Mouse (Mus musculus) heart, embryonic 15.5 days (tissue): ENCODE results near the gene Axdnd1. TPM values are rescaled to one million over a fixed set of nuclear protein-coding genes. Genes with fewer than 3 reads are reported as not detected.
"Not testable (repeated sequence)": the region's sequence is repeated elsewhere in the genome, so short reads cannot be mapped to it uniquely, and the experiment has no call there.

Source experiments
- ATAC-seq: fragments of 200-750 bp; cut with Nextera tagmentation; replicated peaks from 2 replicates; pipeline ENCODE4 v1.8.0; 2017; ENCODE audit warnings: low read depth, moderate TSS enrichment; ENCODE audit not compliant: insufficient number of reproducible peaks, insufficient read depth, low FRiP score
- H3K27ac ChIP-seq: fragments of 300-500 bp; sonication (generic); 2 replicates; pipeline ENCODE4 v1.5.1; 2015; ENCODE audit warnings: mild to moderate bottlenecking, inconsistent platforms
- H3K27me3 ChIP-seq: fragments of 300-500 bp; sonication (generic); 2 replicates; pipeline ENCODE4 v1.6.1; 2015; ENCODE audit warnings: inconsistent platforms
- H3K36me3 ChIP-seq: fragments of 300-500 bp; sonication (generic); 2 replicates; pipeline ENCODE4 v1.6.1; 2015; ENCODE audit warnings: mild to moderate bottlenecking, inconsistent platforms
- H3K4me1 ChIP-seq: fragments of 300-500 bp; sonication (generic); replicated peaks from 2 replicates; pipeline ENCODE4 v1.6.1; 2015; ENCODE audit warnings: inconsistent platforms
- H3K4me2 ChIP-seq: fragments of 300-500 bp; sonication (generic); 2 replicates; pipeline ENCODE4 v1.6.1; 2015; ENCODE audit warnings: inconsistent platforms, mild to moderate bottlenecking, moderate library complexity
- H3K4me3 ChIP-seq: fragments of 300-500 bp; sonication (generic); 2 replicates; pipeline ENCODE4 v1.5.1; 2015; ENCODE audit warnings: mild to moderate bottlenecking, inconsistent platforms
- H3K9ac ChIP-seq: fragments of 300-500 bp; sonication (generic); 2 replicates; pipeline ENCODE4 v1.6.1; 2015; ENCODE audit warnings: mild to moderate bottlenecking, inconsistent platforms
- H3K9me3 ChIP-seq: fragments of 300-500 bp; sonication (generic); replicated peaks from 2 replicates; pipeline ENCODE4 v1.6.1; 2016; ENCODE audit warnings: inconsistent platforms
- WGBS: fragments of 180-500 bp; shearing (Covaris S2); methylation state at CpG from one replicate; pipeline ENCODE4 v1.1.7; 2015; ENCODE audit warnings: mixed read lengths; 5-methylcytosine and 5-hydroxymethylcytosine counted together
- polyA plus RNA-seq: library from polyadenylated mRNA; unstranded; fragments of >200 nt; fragmentation: Nextera tagmentation; extraction: Ambion mirVana; gene quantifications from 2 replicates; pipeline ENCODE4 v1.2.1, GENCODE M21; 2015

Gene Axdnd1
- polyA plus RNA-seq, 1 experiment from 2014 or later: 0.24 TPM

DNA sequence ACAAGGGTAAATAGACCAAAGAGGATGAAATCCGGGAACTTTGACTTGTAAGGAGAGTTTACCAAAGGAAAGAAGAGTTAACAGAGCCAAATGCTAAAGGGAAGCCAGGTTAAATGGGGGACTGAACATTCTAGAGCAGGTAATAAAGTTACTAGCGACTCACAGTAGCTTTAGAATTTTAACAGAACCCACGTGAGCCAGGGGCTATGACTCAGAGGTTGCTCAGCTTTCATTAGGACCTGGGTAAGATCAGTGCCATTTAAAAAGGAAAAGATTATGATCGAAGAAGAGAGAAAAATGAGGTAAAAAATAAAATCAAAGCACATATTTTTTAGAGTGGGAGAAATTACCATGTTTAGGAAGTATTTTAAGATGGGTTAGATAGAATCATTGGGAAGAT lies 80.1 kb downstream of the Axdnd1 start:
- no peaks in the 10 kb centered on the region for H3K4me1 ChIP-seq
- no peak overlapping the region for H3K27ac ChIP-seq
- ATAC-seq: no peak
- WGBS: 63% methylated on average over 4 of the region's 4 CpGs
- no peaks in the 10 kb centered on the region for H3K9me3 ChIP-seq
- H3K27me3 ChIP-seq: no peaks in the 10 kb centered on the region
- no peak overlapping the region for H3K9ac ChIP-seq
- no peak overlapping the region for H3K4me3 ChIP-seq
- H3K4me2 ChIP-seq: no peak overlapping the region
- H3K36me3 ChIP-seq: no peaks in the 10 kb centered on the region

DNA sequence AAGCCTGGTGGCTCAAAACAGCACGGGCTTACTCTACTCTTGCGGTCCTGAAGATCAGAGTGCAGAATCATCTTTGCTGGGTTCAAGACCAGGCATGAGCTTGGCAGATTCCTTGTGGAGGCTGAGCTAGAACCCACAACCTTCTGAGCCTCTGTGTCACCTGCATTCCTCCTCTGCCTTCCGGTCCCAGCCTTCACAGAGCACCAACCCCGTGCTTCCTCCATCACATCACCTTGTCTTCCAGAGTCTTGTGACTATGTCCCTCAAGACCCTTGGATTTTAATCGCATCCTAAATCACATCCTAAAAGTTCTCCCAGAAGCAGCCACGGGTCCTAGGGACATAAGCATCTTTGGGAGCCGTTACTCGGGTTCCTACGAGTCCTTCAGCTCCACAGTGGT lies 97.8 kb downstream of the Axdnd1 start:
- Histone ChIP-seq H3K27me3 (no peaks in the 10 kb centered on the region), H3K4me3 (no peak overlapping the region), H3K9ac (no peak overlapping the region), H3K4me1 (no peaks in the 10 kb centered on the region), H3K27ac (no peak overlapping the region), H3K4me2 (no peak overlapping the region), H3K9me3 (no peaks in the 10 kb centered on the region), H3K36me3 (no peaks in the 10 kb centered on the region)
- no peak for ATAC-seq
- 78% methylated on average over 9 of the region's 9 CpGs for WGBS

DNA sequence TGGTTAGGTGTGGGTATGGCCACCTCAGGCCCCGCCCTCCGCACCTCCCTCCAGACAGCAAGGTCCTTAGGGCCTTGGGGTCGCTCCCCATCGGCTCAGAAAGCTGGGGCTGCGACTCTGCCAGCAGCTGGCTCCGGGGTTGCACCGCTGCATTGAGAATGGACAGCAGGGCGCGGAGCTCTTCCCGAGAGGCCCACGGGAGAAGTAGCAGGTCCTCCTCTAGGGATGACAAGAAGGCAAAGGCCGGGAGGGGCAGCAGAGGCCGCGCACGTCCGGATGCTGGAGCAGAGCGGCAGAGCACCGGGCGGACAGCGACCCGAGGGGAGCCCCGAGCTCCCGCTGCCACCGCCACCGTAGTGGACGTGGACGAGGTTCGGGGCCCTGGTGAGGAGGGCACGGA lies 110.3 kb downstream of the Axdnd1 start, which contains the start of gene Nphs2:
Nphs2 (plus strand) TSS at position 98 of the 400 bp plus-strand sequence.
- H3K4me2 ChIP-seq: peak within 1 kb of the TSS; percentile 55
- H3K27me3 ChIP-seq: peaks cover 36% of the 10 kb centered on the region
- WGBS: 5% methylated on average over 29 of the region's 29 CpGs
- no peaks in the 10 kb centered on the region for H3K36me3 ChIP-seq
- no peak within 1 kb of the TSS for H3K27ac ChIP-seq
- no peak within 1 kb of the TSS for H3K9ac ChIP-seq
- no peak for ATAC-seq
- H3K9me3 ChIP-seq: no peaks in the 10 kb centered on the region
- peaks cover 5% of the 10 kb centered on the region for H3K4me1 ChIP-seq
- H3K4me3 ChIP-seq: peak within 1 kb of the TSS; percentile 26

DNA sequence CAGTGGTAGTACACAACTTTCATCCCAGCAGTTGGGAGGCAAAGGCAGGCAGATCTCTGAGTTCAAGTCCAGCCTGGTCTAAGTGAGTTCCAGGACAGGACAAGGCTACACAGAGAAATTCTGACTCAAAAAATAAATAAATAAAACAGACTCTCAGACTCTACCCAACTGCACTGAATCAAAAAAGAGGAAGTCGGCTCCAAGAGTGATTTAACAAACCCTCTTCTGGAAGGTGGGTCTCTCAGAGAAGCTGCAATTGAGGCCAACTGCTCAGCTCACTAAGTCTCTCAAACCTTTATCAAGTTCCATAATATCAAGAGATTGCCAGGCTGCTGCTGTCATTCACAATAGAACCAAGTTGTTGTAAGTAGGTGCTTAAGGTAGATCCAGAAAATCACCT lies 112.4 kb downstream of the Axdnd1 start:
- Histone ChIP-seq H3K27ac (no peak overlapping the region), H3K4me3 (no peak overlapping the region), H3K9me3 (no peaks in the 10 kb centered on the region), H3K4me2 (no peak overlapping the region), H3K9ac (no peak overlapping the region), H3K36me3 (no peaks in the 10 kb centered on the region), H3K27me3 (peaks cover 54% of the 10 kb centered on the region), H3K4me1 (peaks cover 7% of the 10 kb centered on the region)
- ATAC-seq: no peak
- 58% methylated on average over 1 of the region's 1 CpGs for WGBS

DNA sequence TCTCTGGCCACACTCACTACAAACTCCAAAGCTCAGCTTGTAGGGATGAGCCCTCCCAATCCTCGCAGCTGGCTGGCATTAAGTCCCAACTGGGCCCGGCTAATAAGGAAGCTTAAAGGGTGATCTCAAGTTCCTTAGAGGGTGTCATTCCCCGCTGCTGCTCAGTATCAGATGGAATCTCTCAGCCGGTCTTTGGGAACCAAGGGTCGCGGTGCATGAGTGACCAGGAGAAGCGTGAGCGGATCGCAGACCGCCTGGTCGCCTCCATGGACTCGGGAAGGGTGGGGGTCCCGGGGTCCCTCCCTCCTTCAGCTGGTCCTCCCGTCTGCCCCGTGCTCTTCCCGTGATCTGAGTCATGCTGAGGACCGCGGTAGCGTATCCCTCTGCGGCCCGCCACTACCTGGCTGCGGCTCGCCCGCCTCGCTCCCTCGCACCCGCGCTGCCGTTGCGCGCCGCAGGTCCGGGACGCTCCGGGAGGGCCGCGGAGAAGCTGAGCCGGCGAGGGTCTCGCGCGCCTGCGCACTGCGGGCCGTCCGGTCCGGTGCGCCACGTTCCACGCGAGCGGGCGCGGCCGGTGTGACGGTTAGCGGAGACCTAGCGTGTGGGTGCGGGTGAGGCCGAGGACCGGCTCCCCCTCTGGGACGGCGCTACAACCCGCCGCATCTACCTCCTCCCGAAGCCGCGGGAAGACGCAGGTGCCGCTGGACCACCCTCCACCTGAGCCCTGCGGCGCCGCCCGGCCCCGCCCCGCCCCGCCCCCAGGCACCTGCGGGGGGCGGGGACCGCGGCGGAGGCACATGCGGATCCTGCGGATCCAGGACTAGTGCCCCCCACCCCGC lies 117.8 kb downstream of the Axdnd1 start, which contains the start of gene Tdrd5:
Tdrd5 (minus strand) TSS at position 754 of the 839 bp plus-strand sequence.
- peaks cover 50% of the 10 kb centered on the region for H3K27me3 ChIP-seq
- no peak within 1 kb of the TSS for H3K27ac ChIP-seq
- ATAC-seq: no peak
- H3K4me3 ChIP-seq: peak within 1 kb of the TSS; percentile 67
- H3K9ac ChIP-seq: peak within 1 kb of the TSS; percentile 40
- H3K4me2 ChIP-seq: peak within 1 kb of the TSS; percentile 99
- WGBS: under 1% methylated on average over 85 of the region's 85 CpGs
- peaks cover 11% of the 10 kb centered on the region for H3K4me1 ChIP-seq
- no peaks in the 10 kb centered on the region for H3K9me3 ChIP-seq
- no peaks in the 10 kb centered on the region for H3K36me3 ChIP-seq

DNA sequence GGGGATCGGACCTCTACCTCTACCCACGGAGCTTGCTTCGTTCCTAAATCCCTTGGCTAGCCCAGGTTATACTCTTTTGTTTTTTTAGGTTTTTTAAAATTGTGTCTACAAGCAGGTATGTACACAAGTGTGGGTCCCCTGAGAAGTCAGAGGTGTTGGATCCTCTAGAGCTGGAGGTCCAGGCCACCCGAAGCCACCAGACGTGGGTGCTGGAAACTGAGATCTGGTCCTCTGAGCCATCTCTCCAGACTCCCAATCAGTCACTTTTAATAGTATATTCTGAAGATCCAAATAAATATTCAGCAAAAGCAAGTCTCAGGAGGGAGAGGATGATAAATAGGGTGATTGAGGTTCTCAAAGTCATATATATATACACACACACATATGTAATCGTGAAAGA lies 130.9 kb downstream of the Axdnd1 start:
- Histone ChIP-seq H3K9ac (no peak overlapping the region), H3K27me3 (no peaks in the 10 kb centered on the region), H3K4me3 (no peak overlapping the region), H3K4me1 (no peaks in the 10 kb centered on the region), H3K9me3 (no peaks in the 10 kb centered on the region), H3K4me2 (no peak overlapping the region), H3K36me3 (no peaks in the 10 kb centered on the region), H3K27ac (no peak overlapping the region)
- WGBS: 91% methylated on average over 6 of the region's 6 CpGs
- ATAC-seq: no peak

DNA sequence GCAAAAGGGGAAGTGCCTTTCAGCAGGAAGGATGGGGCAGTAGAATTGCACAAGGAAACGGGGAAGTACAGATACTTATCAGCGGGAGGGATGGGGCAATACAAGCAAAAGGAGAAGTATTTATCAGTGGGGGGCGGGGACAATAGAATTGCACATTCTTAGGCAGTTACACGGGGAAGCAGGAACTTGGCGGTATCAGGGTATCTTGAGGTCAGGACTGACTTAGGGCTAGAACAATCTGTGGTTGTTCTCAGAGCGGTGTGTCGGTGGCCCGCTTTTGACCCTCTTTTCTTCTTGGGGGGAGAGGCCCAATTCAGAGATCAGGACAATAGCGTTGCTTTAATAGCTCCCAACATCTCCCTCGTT lies 131.8 kb downstream of the Axdnd1 start:
- H3K36me3 ChIP-seq, H3K27ac ChIP-seq, H3K9me3 ChIP-seq, H3K27me3 ChIP-seq, H3K9ac ChIP-seq, ATAC-seq, H3K4me3 ChIP-seq, H3K4me2 ChIP-seq, H3K4me1 ChIP-seq: not testable (repeated sequence)
- 53% methylated on average over 10 of the region's 10 CpGs for WGBS

DNA sequence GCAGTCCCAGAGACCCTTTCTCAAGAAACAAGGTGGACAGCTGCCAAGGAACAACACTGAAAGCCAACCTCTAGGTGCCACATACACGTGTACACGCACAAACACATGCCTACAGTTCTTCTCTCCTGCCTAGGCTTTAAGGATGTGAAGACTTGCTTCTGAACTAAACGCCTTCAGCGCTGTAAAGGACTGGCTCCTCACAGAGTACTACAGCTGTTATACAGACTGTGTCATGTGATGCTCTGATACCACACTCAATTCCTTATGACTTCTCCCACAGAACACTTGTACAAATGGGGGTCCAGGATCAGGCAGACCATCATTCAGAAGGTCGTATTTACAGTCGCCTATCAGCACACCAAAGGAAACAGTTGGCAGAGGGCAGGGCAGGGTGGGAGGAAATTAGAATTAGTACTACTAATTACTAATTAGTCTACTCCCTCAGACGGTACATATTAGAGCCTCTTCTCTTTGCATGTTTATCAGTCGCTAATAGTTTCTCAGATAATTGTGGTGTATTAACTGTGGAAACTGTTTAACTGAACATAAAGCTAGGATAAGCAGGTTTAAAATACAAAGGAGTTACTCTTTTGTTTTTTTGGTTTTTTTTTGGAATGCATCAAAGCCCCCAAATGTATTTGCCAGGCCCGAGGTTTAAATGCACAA lies 132.3 kb downstream of the Axdnd1 start:
- no peak overlapping the region for H3K9ac ChIP-seq
- no peak overlapping the region for H3K4me3 ChIP-seq
- H3K27me3 ChIP-seq: no peaks in the 10 kb centered on the region
- 74% methylated on average over 9 of the region's 9 CpGs for WGBS
- H3K4me2 ChIP-seq: no peak overlapping the region
- H3K4me1 ChIP-seq: 0 out of 2 replicates have a peak, but pooled peaks cover under 1% of the 10 kb centered on the region
- no peaks in the 10 kb centered on the region for H3K9me3 ChIP-seq
- no peak for ATAC-seq
- no peak overlapping the region for H3K27ac ChIP-seq
- H3K36me3 ChIP-seq: no peaks in the 10 kb centered on the region

DNA sequence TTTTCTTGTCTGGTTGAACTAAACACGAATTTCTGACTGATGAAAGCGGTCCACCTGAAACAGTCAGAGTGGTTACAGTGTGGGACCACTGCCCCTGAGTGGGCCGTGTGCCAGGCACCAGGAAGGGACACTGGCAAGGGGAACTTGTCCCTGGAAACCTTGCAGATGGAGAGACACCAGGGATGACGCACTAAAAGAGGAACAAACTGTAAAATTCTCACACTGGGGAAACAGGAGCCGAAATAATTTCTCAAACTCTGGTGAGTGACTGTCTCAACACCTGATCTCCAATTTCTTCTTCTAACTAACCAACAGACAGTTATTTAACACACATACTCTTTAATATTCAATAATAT lies 135.4 kb downstream of the Axdnd1 start:
- no peak overlapping the region for H3K9ac ChIP-seq
- no peak overlapping the region for H3K4me3 ChIP-seq
- H3K36me3 ChIP-seq: no peaks in the 10 kb centered on the region
- ATAC-seq: no peak
- H3K27ac ChIP-seq: no peak overlapping the region
- H3K9me3 ChIP-seq: no peaks in the 10 kb centered on the region
- H3K4me1 ChIP-seq: 0 out of 2 replicates have a peak, but pooled peaks cover 3% of the 10 kb centered on the region
- no peaks in the 10 kb centered on the region for H3K27me3 ChIP-seq
- 77% methylated on average over 5 of the region's 5 CpGs for WGBS
- no peak overlapping the region for H3K4me2 ChIP-seq

DNA sequence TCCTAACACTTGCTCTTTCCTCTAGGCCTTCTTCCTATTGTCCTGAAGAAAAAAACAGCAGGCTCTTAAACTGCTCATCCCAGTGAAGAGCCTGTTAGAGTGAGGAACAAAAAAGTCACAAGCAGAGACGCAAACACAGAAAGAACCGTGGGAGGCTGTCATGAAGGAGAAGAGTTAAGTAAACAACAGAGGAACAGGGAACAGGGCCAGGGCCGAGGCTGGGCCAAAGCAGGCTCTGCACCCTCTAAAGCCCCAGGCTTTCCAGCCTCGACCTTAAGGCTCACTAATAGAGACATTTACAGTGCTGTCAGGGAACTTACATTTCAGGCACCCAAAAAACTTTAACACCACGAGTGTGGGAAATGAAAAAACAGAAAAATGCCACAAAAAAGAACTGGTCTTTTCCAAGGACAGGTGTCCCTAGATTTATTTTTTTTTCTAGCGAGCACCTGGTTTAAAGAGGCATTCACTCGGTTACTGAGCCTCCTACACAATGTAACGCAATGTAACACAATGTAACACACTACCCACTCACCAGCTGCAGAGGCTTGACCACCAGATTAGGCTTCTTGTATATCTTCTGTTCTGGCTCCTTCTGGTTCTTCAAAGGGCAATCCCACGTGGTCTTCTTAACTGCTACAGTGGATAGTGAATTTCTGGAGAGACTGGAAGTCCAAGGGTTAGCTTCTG lies 136.0 kb downstream of the Axdnd1 start:
- no peak for ATAC-seq
- no peak overlapping the region for H3K4me3 ChIP-seq
- WGBS: 48% methylated on average over 9 of the region's 9 CpGs
- H3K9ac ChIP-seq: no peak overlapping the region
- H3K4me2 ChIP-seq: no peak overlapping the region
- H3K4me1 ChIP-seq: 0 out of 2 replicates have a peak, but pooled peaks cover 3% of the 10 kb centered on the region
- no peaks in the 10 kb centered on the region for H3K36me3 ChIP-seq
- no peaks in the 10 kb centered on the region for H3K9me3 ChIP-seq
- no peak overlapping the region for H3K27ac ChIP-seq
- H3K27me3 ChIP-seq: no peaks in the 10 kb centered on the region

DNA sequence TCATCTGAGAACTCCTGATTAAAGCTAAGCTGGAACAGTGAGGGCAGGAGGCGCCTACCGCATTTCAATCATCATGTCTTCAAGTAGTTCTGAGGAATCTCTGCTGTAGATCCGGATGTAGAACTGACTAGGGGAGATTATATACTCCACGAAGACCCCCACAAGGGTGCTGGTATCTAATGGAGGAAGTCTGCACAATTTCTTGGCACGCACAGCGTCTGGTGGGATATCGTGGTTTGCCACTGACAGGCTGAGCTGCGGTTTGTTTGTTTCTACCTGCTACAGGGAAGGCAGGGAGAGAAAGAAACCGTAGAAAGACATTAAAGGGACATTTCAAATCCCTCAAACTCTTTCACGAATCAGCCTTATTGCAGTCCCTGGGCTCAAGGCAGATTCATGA lies 136.8 kb downstream of the Axdnd1 start:
- WGBS: 42% methylated on average over 10 of the region's 10 CpGs
- Histone ChIP-seq H3K4me3 (no peak overlapping the region), H3K9ac (no peak overlapping the region), H3K27me3 (no peaks in the 10 kb centered on the region), H3K4me2 (no peak overlapping the region), H3K4me1 (0 out of 2 replicates have a peak, but pooled peaks cover 3% of the 10 kb centered on the region), H3K27ac (no peak overlapping the region), H3K36me3 (no peaks in the 10 kb centered on the region), H3K9me3 (no peaks in the 10 kb centered on the region)
- ATAC-seq: no peak
